Mouse (Mus musculus): Measurements from ENCODE around the gene Hmgb4. TPM values are rescaled to one million over a fixed set of nuclear protein-coding genes. Genes with fewer than 3 reads are reported as not detected.

Gene Hmgb4
- not detected for total RNA-seq (2021)

DNA sequence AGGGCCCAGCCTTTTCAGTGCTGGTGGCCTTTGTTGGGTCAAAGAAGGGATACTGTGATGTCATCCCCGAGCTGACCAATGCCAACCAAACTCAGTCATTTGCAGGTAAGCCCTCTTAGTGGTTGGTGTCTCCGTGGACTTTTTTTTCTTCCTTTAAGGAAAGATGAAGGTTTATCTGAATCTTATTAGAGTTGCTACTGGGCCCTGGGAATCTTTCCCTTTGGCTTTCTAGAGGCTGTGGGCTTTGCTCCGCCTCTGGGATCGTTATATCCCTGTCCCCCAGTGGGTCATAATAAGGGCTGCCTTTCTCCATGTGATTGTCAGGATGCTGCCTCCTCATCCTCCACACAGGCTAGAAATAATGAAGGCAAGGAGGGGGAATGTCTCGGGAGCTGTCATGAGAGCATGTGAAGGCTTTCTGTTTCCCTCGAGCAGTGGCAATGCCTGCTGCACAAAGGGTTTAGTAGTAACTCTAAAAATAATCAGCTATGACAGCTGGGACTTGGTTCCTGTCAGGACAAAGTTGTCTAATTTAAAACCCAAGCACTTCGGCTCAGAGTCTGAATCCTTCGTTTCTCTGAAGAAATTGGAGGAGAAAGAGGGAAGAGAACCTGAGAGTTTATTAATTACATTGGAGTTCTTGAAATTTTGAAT is at the start of gene Hmgb4:
Gene Hmgb4 (minus strand): TSS at position 51 of the 654 bp plus-strand sequence.
- intact Hi-C loops (cut with DNase I): no loop called here
- peak; percentile 9 to 21 for DNase-seq (ENCODE audit: low spot score in 2 of 2)

DNA sequence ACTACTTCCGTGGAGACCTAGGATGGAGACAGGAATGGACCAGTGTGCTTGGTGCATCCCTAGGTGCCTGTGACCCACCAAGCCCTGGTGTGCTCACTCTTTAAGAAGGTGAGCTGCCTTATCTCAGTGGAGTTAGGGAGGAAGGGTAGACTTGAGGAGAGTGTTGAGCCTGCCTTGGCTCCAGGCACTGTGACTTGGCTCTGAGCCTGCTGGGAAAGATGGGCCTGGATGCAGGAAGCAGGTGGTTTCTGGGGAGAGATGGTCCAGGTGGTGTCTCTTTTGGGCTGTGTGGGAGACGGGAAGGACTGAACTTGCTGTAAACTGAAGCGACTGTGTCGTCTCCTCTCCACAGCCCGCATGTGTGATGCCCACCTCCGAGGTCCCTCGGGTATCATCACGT is 45.3 kb upstream of the Hmgb4 start:
- intact Hi-C loops (cut with DNase I): loop anchor here (5.0 kb wide), 1 partner anchor 919 kb away; no protein-coding TSS in a partner anchor
- no peak for DNase-seq (ENCODE audit: low spot score in 2 of 2)

DNA sequence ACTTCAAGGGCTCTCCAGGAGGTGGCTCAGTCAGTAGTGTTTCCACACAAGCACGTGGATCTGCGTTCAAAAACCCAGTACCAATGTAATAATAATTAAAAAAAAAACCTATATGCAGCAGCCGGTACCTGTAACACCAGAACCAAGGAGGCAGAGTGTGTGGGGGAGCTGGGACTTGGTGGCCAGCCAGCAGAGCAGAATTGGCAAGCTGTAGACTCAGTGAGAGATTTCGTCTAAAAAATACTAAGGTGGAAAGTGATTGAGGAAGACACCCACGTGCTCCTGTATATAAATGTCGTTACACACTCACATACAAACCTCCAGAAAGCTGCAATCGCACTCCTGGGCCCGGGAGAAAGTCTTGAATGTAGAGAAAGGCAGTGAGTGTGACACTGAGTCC is 43.3 kb upstream of the Hmgb4 start:
- intact Hi-C loops (cut with DNase I): no loop called here
- DNase-seq (ENCODE audit: low spot score in 2 of 2): peak; percentile 68 to 82

DNA sequence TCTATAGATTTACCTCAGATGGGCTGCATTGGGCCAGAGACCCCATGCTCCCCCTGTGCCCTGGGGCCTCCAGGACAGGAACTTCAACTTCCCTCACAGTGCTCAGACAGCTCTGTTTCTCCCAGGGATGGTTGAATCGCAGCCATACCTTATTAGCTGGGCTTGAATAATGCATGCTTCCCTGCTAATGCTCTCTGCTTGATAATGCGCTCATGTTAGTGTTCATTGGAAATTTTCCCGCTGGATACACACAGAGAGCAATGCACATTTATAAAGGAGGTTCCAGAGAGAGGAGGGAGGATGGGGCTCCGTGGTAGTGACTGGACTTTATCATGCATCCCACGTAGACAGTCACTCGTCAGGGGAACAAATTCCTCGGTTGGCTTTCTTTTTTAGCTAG is 27.3 kb upstream of the Hmgb4 start:
- no peak for DNase-seq (ENCODE audit: low spot score in 2 of 2)

DNA sequence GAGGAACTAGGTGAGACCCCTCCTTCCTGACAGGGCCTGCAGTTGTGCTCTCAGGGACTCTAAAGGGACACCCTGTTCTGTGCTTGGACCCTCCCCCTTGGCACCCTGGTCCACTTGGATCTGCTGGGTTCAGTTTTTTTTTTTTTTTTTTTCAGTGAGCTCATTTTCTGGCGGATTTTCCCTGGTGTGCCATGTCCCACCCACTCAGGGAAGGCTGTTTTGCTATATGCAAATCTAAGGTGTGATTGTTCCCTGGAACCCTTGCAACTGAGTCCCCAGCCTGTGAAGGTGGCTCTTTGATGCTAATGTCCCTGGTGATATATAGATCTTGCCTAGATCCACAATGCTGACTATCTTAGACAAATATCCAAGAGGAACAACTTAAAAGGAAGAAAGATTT is 24.3 kb upstream of the Hmgb4 start:
- intact Hi-C loops (cut with DNase I): no loop called here
- DNase-seq (ENCODE audit: low spot score in 2 of 2): no peak

More for the DNA sequence above, 27.3 kb upstream of the Hmgb4 start:
- intact Hi-C loops (cut with DNase I): no loop called here

DNA sequence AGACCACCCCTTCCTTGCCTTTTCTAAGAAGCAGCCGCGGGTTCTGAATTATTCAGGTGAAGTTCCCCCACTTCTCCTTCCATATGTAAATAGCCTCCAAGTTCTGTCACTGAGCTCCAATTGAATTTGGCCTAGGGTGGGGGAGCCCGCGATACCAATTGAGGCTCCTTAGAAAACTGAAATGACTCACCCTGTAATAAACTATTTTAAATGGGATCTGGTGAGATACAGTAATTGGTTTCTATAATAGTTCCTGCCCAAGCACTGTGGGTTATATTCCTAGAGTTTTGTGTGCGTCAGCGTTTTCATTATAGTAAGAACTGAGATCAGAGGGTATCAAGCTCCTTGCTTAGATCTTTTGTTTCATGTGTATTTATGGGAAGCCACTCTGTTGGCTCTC is 14.8 kb upstream of the Hmgb4 start:
- no peak for DNase-seq (ENCODE audit: low spot score in 2 of 2)
- intact Hi-C loops (cut with DNase I): no loop called here

DNA sequence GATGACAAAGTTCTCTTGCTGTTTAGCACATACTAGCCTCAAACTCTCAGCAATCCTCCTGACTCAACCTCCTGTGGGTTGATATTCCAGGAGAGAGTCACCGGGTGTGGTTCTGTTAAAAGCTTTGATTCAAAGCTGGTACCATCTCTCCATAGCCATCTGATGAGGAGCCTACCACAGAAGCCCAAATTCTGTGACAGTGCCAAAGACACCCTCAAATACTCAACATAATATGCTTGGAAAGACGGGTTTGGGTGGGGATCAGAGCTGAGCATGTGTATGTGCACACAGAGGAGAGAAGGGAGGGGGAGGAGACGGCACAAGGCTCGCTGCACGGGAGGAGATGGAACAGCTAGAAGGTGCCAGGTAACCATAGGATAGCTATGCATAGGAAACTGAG is 14.4 kb upstream of the Hmgb4 start:
- DNase-seq (ENCODE audit: low spot score in 2 of 2): no peak
- intact Hi-C loops (cut with DNase I): no loop called here

DNA sequence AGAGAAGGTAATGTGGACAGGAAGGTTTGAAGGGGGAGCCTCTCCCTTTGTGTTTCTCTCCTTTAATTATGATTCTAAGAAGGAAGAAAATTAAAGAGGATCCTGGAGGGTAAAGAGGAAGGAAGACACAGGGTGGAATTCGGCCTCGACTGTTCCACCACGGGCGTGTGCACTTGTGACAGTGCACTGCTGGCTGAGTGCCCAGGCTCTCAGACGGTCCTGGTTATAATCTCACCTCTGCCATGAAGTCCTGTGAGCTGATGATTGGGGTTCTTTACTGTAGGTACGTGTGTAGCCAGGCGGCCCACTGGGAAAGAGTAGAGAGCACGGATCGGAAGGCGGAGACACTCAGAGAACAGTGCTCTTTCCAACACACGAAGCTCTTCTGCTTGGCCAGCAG is 12.4 kb upstream of the Hmgb4 start:
- DNase-seq (ENCODE audit: low spot score in 2 of 2): no peak
- intact Hi-C loops (cut with DNase I): no loop called here

DNA sequence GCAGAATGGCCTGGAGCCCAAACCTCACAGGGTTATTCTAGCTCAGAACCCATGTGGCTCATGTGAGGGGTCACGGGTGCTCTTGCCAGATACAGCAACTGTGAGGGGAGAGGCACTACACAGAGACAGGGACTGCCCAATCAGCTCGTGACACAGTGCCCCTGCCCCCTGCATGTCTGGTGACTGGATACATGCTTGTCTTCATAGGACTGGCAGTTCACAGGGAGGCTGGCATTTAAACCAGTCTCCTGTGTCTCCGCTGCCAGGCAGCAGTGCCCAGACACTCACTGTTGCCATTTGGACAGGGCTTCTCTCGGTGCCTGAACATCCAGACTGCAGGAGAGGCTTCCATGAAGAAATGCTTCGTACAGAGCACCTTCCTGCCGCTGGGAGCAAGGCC is 11.7 kb upstream of the Hmgb4 start:
- DNase-seq (ENCODE audit: low spot score in 2 of 2): no peak
- intact Hi-C loops (cut with DNase I): no loop called here

DNA sequence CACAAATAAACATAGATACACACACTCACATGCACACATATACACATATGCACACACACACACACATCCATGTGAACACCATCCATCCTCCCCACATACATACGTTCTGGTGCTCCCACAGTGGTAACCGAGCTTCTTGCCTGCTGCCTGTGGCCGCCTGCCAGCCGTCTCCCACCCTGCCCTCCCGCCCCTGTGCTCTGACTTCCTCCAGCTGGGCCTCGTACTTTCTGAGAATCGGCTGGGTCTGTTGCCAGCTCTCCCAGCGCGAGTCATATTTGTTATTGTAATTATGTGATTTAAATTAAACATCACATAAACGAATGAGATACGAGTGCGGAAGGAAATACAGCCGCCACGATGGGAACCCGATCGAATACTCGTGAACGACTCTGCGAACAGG is 10.2 kb upstream of the Hmgb4 start:
- intact Hi-C loops (cut with DNase I): no loop called here
- DNase-seq (ENCODE audit: low spot score in 2 of 2): peak in 1 of 2 experiments; percentile 10

DNA sequence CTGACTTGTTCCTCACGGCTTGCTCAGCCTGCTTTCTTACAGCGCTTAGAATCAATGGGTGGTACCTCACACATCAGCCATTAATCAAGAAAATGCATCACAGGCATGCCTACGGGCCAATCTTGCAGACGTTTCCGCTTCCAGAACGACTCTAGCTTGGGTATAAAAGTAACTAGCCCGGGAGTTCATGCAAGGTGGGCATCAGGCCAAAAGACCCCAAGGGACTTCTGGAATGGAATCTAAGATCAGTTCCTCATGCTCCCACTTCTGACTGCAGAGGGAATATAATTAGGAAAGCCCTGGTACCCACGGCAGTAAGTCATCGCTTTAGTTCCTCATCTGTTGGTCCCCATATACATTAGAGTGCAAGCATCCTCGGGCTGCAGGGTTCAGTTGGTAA is 9.4 kb upstream of the Hmgb4 start:
- intact Hi-C loops (cut with DNase I): no loop called here
- no peak for DNase-seq (ENCODE audit: low spot score in 2 of 2)

DNA sequence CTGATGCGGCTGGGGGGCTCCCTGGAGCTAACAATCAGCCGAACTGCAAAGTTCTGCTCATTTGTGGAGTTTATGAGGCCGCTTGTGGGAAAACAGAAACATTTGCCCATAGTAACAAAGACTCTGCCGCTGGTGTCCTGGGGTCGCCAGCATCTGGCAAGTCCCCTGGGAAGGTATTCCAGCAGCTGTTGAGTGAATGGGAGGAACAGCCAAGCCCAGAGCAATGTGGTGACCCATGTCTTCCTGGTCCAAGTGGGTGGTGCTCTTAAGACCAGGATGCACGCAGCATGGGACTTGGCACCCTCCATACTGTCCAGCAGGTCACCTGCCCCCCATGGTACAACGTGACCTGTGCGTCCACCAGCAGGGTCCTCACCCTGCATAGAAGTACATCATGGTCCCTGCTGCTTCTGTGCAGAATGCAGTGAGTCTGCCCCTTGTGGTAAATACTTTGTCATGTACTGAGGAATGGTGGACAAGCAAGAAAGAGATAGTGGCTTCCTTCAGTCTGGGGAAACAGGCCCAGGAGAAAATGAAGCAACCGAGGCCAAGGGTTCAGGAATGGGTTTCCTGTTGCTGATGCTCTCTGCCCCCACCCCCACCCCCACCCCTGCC is 8.6 kb upstream of the Hmgb4 start:
- intact Hi-C loops (cut with DNase I): no loop called here
- no peak for DNase-seq (ENCODE audit: low spot score in 2 of 2)

DNA sequence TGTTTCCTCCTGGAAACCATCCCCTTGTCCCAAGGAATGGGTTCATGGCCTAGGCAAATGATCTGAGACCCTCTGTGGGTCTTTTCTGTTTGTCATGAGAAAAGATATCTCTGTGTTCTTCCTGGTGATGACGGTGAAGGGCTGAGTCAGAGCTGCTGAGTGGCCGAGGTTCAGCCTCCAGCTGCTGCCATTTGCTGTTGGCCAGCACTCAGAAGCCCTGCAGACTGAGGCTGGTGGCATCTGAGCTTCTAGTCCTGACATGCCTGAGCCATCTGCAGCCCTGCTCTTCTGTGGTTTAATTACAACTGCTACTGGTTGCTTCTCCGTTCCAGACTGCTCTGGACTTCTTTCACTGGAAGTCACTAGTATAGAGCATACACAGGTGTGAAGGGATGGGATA is 4.6 kb upstream of the Hmgb4 start:
- intact Hi-C loops (cut with DNase I): no loop called here

DNA sequence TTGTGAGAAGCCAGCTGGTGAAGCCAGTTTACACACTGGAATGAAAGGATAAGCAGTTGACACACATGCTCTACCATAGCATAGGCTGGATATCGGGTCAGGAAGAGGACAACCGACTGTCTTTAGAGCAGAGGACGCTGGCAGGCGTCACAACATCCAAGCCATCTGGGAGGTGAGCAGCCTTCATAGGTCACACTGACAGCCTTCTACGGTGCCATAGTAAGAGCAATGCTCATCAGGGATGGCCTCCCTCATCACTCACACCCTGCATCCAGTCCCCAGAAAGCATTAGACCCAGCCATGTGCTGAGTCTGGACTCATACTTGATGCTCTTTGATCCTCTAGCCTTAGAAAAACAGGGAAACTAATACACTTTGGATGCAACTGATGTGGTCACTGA is 3.7 kb upstream of the Hmgb4 start:
- intact Hi-C loops (cut with DNase I): no loop called here
- DNase-seq (ENCODE audit: low spot score in 2 of 2): no peak

More for the DNA sequence above, 4.6 kb upstream of the Hmgb4 start:
- no peak for DNase-seq (ENCODE audit: low spot score in 2 of 2)

DNA sequence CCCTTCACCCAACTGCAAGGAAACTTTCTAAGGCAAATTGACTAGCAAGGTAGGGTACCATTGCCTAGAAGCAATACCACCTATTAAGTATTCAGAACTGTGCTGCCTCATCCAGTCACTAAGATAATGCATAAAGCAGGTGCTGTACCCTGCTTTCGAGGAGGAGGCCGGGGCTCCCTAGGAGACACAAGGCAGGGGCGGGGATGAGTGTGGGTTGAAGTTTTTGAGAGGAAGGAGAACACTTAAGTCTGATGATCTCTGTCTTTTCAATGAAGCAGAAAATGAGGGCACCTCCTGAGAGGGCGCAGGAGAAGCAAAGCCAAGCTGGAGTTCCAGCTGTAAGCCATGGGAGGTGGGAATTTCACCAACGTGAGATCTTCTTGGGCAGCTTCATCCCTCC is 1.5 kb downstream of the Hmgb4 start:
- intact Hi-C loops (cut with DNase I): no loop called here
- DNase-seq (ENCODE audit: low spot score in 2 of 2): no peak

DNA sequence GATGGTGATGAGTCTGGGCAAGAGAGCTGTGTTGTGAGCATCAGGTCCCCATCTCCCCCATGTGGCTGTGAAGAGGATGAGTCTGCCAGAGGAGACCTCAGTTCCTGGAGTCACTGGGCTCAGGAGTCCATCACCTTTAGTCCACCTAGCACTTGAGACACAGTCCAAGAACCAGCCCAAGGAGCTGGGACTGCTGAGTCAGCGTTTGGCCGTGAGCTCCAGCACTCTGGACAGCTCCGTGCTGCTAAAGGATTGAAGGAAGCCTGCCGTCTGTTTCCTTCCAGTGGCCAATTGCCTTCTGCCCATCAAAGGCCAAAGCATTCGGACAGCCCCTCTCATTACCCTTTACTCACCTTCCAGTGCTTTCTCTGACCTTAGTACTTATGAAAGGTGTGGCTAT is 12.1 kb downstream of the Hmgb4 start:
- intact Hi-C loops (cut with DNase I): no loop called here
- no peak for DNase-seq (ENCODE audit: low spot score in 2 of 2)

DNA sequence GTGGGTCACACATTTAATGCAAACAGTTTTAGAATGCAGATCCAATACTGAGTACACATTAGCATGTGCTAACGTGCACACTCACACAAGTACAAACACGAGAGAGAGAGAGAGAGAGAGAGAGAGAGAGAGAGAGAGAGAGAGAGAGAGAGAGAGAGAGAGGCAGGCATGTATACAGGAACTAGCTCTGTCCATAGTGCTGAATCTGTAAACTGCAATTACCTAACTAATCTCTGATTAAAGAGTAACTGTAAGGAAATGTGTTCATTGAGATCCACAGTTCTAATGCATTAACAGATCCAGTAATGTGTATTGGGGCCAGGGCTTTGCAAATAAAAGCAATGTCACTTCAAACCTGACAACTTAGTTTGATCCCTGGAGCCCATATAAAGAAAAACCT is 15.6 kb downstream of the Hmgb4 start:
- intact Hi-C loops (cut with DNase I): no loop called here
- no peak for DNase-seq (ENCODE audit: low spot score in 2 of 2)

DNA sequence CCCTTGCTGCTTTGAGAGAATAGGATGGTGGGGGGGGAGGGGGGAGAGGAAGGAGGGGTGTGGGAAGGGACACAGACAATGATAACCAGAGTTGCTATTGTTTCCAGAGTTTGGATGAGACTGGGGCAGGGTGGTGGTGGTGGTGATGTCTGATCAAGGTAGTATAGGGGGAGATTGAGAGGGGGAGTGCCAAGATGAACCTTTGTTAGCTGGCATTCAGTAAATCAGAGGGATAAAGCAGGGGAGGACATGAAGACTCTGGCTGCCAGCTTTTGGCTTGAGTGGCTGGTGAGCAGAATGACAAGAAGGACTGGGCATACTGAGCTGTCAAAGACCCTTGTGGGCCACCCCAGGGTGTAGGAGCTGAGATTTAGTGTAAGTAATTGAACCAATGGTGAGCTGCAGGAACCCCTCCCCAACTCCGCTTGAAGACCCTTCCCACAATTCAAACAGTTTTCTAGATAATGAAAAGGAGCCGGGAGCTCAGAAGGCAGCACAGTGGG is 18.9 kb downstream of the Hmgb4 start:
- intact Hi-C loops (cut with DNase I): no loop called here

DNA sequence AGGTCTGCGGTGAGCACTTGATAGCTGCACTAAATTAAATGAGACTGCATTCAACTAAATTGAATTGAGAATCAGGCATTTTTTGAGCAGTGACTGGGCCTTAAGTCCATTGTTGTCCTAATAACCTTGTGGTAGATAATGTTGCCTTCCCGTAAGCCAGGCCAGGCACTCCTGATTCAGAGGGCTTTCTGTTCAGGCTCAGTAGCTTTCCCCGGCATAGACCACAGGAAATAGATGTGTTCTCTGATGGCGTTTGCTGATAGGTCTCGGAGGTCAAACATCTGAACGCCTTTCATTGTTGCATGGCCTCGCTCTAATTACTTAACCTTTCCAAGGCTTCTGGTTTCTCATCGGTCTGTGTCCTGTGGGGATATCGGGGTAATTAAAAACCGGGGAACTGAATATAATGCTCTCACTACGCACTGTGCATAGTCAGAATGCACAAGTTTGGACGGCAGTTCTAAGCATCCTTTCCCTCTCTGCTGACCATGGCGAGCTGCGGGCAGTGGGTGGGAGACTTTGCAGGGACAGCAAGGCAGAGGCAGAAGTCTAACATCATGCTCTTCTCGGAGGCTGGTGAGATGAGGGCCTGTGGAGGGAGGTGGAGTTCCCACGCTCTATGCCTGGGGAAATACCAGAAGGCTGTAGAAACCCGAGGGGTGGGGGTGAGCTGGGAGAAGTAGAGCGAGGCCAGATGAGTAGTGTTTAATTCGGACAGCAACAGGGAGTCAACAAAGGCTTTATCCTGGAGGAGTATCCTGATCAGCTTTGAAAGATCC is 19.5 kb downstream of the Hmgb4 start:
- DNase-seq (ENCODE audit: low spot score in 2 of 2): no peak
- intact Hi-C loops (cut with DNase I): no loop called here

More for the DNA sequence above, 18.9 kb downstream of the Hmgb4 start:
- DNase-seq (ENCODE audit: low spot score in 2 of 2): no peak

DNA sequence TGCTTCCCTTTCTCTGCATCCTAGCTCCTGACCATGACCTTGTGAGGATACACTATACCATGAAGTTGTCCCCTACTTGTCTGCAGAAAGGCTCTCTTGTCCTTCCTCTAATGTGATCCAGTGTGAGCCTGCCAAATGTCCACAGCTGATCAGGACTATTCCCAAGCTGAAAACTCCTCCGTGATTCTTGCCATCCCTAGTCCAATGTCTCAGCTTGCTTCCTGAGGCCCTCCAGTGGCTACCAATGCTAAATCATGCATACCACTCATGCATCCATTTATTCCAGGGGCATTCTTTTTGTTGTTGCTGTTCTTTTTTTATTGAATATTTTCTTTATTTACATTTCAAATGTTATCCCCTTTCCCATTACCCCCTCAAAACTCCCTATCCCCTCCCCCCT is 21.6 kb downstream of the Hmgb4 start:
- DNase-seq (ENCODE audit: low spot score in 2 of 2): no peak
- intact Hi-C loops (cut with DNase I): loop anchor here (5.0 kb wide), 1 partner anchor 252 kb away; the partner anchor contains the start of gene Csmd2

DNA sequence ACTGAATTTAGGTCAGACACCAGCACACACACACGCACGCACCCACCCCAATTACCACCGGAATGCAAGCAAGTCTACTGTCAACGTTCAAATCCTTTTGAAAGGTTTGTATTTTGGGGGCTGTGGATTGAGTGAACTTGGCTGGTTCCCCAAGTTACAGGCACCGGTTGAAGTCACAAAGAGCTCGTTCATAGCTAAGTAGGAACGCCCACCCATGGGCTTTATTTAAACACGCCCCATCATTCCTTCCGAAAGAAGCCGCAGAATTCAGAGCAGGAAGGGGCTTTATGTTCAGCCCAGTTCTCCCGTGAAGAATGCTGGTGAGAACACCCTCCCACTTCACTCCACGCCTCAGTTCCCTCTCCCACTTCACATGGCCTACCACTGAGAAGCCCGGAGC is 27.3 kb downstream of the Hmgb4 start:
- intact Hi-C loops (cut with DNase I): no loop called here

More for the DNA sequence above, 27.3 kb downstream of the Hmgb4 start:
- peak; percentile 29 to 45 for DNase-seq (ENCODE audit: low spot score in 2 of 2)

All from left cerebral cortex, postnatal 36 days (tissue).